Mouse (Mus musculus) neutrophil, adult 5-6 weeks (primary cell): ENCODE results near the gene Tm7sf2. TPM values are rescaled to one million over a fixed set of nuclear protein-coding genes. Genes with fewer than 3 reads are reported as not detected.
"Not testable (repeated sequence)": the region's sequence is repeated elsewhere in the genome, so short reads cannot be mapped to it uniquely, and the experiment has no call there.

Experiments
- ATAC-seq: fragments of 151-379, 151-347 bp; 2 replicates; pipeline ENCODE4 v1.8.0; 2017; ENCODE audit warnings: mild to moderate bottlenecking, moderate TSS enrichment; ENCODE audit not compliant: insufficient number of reproducible peaks, poor library complexity, low FRiP score, severe bottlenecking; ENCODE audit errors: extremely low read depth
- total RNA-seq: library from RNA; stranded (forward); fragments of 200-1000 nt; gene quantifications from 2 replicates; pipeline ENCODE4 v1.2.3, GENCODE M21; 2017

The Tm7sf2 gene
- total RNA-seq, 1 experiment from 2014 or later: 8.1 TPM

- no peak for ATAC-seq
These were observed 20.8 kb downstream of the Tm7sf2 start for GRCm38 (mm10) chr19:6047154-6047898.

GRCm38 (mm10) chr19:6046294-6047153 lies 21.6 kb downstream of the Tm7sf2 start, which contains the start of gene Syvn1:
Gene Syvn1, plus strand, starts transcription at chr19:6046576.
- ATAC-seq: peak; percentile 82

GRCm38 (mm10) chr19:6045366-6046293 lies 22.5 kb downstream of the Tm7sf2 start:
- ATAC-seq: no peak

- not testable (repeated sequence) for ATAC-seq
These were observed 24.1 kb downstream of the Tm7sf2 start for GRCm38 (mm10) chr19:6044102-6044501.

- no peak for ATAC-seq
These were observed 25.9 kb downstream of the Tm7sf2 start for GRCm38 (mm10) chr19:6042293-6042692.

GRCm38 (mm10) chr19:6040002-6040401 lies 28.2 kb downstream of the Tm7sf2 start:
- no peak for ATAC-seq

- no peak for ATAC-seq
These were observed 29.8 kb downstream of the Tm7sf2 start for GRCm38 (mm10) chr19:6038326-6038725.

- no peak for ATAC-seq
These were observed 30.5 kb downstream of the Tm7sf2 start for GRCm38 (mm10) chr19:6037695-6038094.

- ATAC-seq: no peak
These were observed 32.1 kb downstream of the Tm7sf2 start for GRCm38 (mm10) chr19:6035966-6036585.

GRCm38 (mm10) chr19:6030520-6031280 lies 37.5 kb downstream of the Tm7sf2 start:
- no peak for ATAC-seq

- ATAC-seq: no peak
These were observed 38.7 kb downstream of the Tm7sf2 start for GRCm38 (mm10) chr19:6029426-6029825.

- no peak for ATAC-seq
These were observed 39.2 kb downstream of the Tm7sf2 start for GRCm38 (mm10) chr19:6028991-6029390.

- no peak for ATAC-seq
These were observed 44.2 kb downstream of the Tm7sf2 start for GRCm38 (mm10) chr19:6023930-6024329.

GRCm38 (mm10) chr19:6023059-6023458 lies 45.1 kb downstream of the Tm7sf2 start:
- ATAC-seq: no peak

GRCm38 (mm10) chr19:6020276-6020675 lies 47.9 kb downstream of the Tm7sf2 start:
- ATAC-seq: no peak

GRCm38 (mm10) chr19:6018142-6019089 lies 49.8 kb downstream of the Tm7sf2 start:
- ATAC-seq: peak; percentile 68

- ATAC-seq: no peak
These were observed 51.6 kb downstream of the Tm7sf2 start for GRCm38 (mm10) chr19:6016532-6016931.
